In genomic region chr19:11969155-11970050, GRCm38 (mm10) we compare ENCODE assay signal across 12 mouse cellular contexts. TPM values are rescaled to one million over a fixed set of nuclear protein-coding genes. Genes with fewer than 3 reads are reported as not detected.
DNase-seq lines count a peak whose midpoint lies in the region; ATAC-seq and TF ChIP-seq lines count a peak whose summit lies in the region.
"Had no signal": no experiment of that assay in that cellular context is flagged by ENCODE, and none has a peak within 500 bp of the region (broad histone marks: within the 10 kb centered on the region; RNA-seq: fewer than 3 reads in every experiment).

No protein-coding gene starts in this region.

- no peak for ATAC-seq in heart, embryonic 14.5 days (ENCODE audit: insufficient number of reproducible peaks, insufficient read depth, low FRiP score, low read depth)
- ATAC-seq in stomach, embryonic 16.5 days (ENCODE audit: insufficient read depth, low FRiP score), result no peak

- TF ChIP-seq POLR2A in embryonic fibroblast, embryonic 13.5 days (IDR thresholded peaks at IDR 0.05; ENCODE audit: low read depth, low read length), result no peak

- H3K27ac ChIP-seq in left cerebral cortex, adult 2 months, result 0 out of 2 replicates have a peak overlapping the region, but pooled peaks have one; percentile 4
- H3K27ac ChIP-seq in embryonic fibroblast, embryonic 13.5 days (ENCODE audit: insufficient read depth, low read length), result peak overlapping the region; percentile 51
- peak overlapping the region; percentile 94 to 96 for H3K27ac ChIP-seq in heart, embryonic 14.5 days (replicated peaks in 1 of 2; ENCODE audit: control insufficient read depth in 1 of 2, insufficient read depth in 1 of 2, low read depth in 2 of 2, low read length in 2 of 2)
- peak overlapping the region; percentile 44; the same call in 1 of the 2 replicates for H3K27ac ChIP-seq in stomach, embryonic 16.5 days (ENCODE audit: low read length)
- H3K27ac ChIP-seq: liver, embryonic 15.5 days had no signal

- no peak overlapping the region for H3K4me3 ChIP-seq in left cerebral cortex, adult 2 months
- no peak overlapping the region for H3K4me3 ChIP-seq in embryonic fibroblast, embryonic 13.5 days (ENCODE audit: insufficient read depth, low read length)
- H3K4me3 ChIP-seq in heart, embryonic 14.5 days (ENCODE audit: control insufficient read depth in 1 of 2, insufficient read depth in 1 of 2, low read depth in 1 of 2, low read length in 2 of 2), result peak overlapping the region; percentile 7 to 14; a peak in 2 of 4 replicates
- no peak overlapping the region for H3K4me3 ChIP-seq in stomach, embryonic 16.5 days (replicated peaks; ENCODE audit: low read length)
- H3K4me3 ChIP-seq: liver, embryonic 15.5 days had no signal

- TF ChIP-seq CTCF in left cerebral cortex, adult 2 months (IDR thresholded peaks at IDR 0.05), result no peak
- no peak for TF ChIP-seq CTCF in embryonic fibroblast, embryonic 13.5 days (IDR thresholded peaks at IDR 0.05; ENCODE audit: borderline replicate concordance, insufficient read depth, low read length)

- DNase-seq in left cerebral cortex, adult 2 months (ENCODE audit: extremely low spot score in 1 of 2, low spot score in 2 of 2), result no peak
- DNase-seq in left cerebral cortex, postnatal 25 days (ENCODE audit: low spot score in 2 of 2), result no peak
- DNase-seq in adrenal gland, postnatal 25 days, result no peak
- DNase-seq in frontal cortex, postnatal 25 days (ENCODE audit: low spot score in 2 of 2), result no peak
- DNase-seq: cerebellum, adult 9-10 months; embryo, embryonic 11 days; kidney, adult 9 months; left cerebral cortex, postnatal 4 days had no signal

- peaks cover 48% of the 10 kb centered on the region for H3K36me3 ChIP-seq in heart, embryonic 14.5 days (ENCODE audit: control insufficient read depth, insufficient read depth, low read length)
- peaks cover 18% of the 10 kb centered on the region for H3K36me3 ChIP-seq in stomach, embryonic 16.5 days (ENCODE audit: control insufficient read depth, insufficient read depth, low read length)

- intact Hi-C loops in left cerebral cortex, adult 2 months (cut with DNase I), result loop anchor here (5.0 to 10.0 kb wide), 2 partner anchors 38 to 195 kb away; partner anchors contain the start of gene Mrpl16
- intact Hi-C loops in left cerebral cortex, postnatal 25 days (cut with DNase I), result loop anchor here (5.0 kb wide), 1 partner anchor 38 kb away; no protein-coding TSS in a partner anchor

- no peaks in the 10 kb centered on the region; the same call in 1 of the 2 replicates for H3K9me3 ChIP-seq in heart, embryonic 14.5 days (ENCODE audit: control insufficient read depth, low read length)
- H3K9me3 ChIP-seq in stomach, embryonic 16.5 days (replicated peaks; ENCODE audit: control insufficient read depth, low read length), result no peaks in the 10 kb centered on the region
- H3K9me3 ChIP-seq: liver, embryonic 15.5 days had no signal

- H3K4me1 ChIP-seq in embryonic fibroblast, embryonic 13.5 days (ENCODE audit: control insufficient read depth, insufficient read depth, low read length), result peaks cover 11% of the 10 kb centered on the region
- peaks cover 22 to 58% of the 10 kb centered on the region in 2 experiments for H3K4me1 ChIP-seq in heart, embryonic 14.5 days (ENCODE audit: control insufficient read depth in 2 of 2, insufficient read depth in 2 of 2, low read length in 2 of 2)
- peaks cover 21% of the 10 kb centered on the region for H3K4me1 ChIP-seq in stomach, embryonic 16.5 days (ENCODE audit: control insufficient read depth, insufficient read depth, low read length)

- H3K27me3 ChIP-seq in heart, embryonic 14.5 days (ENCODE audit: control insufficient read depth, insufficient read depth, low read length), result no peaks in the 10 kb centered on the region
- no peaks in the 10 kb centered on the region for H3K27me3 ChIP-seq in stomach, embryonic 16.5 days (ENCODE audit: control insufficient read depth, insufficient read depth, low read length)
- H3K27me3 ChIP-seq: liver, embryonic 15.5 days had no signal

- peak overlapping the region; percentile 62 for H3K9ac ChIP-seq in heart, embryonic 14.5 days (ENCODE audit: low read length)
- H3K9ac ChIP-seq in stomach, embryonic 16.5 days (ENCODE audit: low read length), result no peak overlapping the region
- H3K9ac ChIP-seq: liver, embryonic 15.5 days had no signal

- H3K4me2 ChIP-seq in heart, embryonic 14.5 days (ENCODE audit: low read length), result peak overlapping the region; percentile 69
- 0 out of 2 replicates have a peak overlapping the region, but pooled peaks have one; percentile 23 for H3K4me2 ChIP-seq in stomach, embryonic 16.5 days (ENCODE audit: low read depth, low read length)
- H3K4me2 ChIP-seq: liver, embryonic 15.5 days had no signal

- WGBS in heart, embryonic 14.5 days, result 35% methylated on average over 9 of the region's 9 CpGs
- WGBS in stomach, embryonic 16.5 days, result 63% methylated on average over 9 of the region's 9 CpGs

RNA-seq across cellular contexts. Expression of gene Osbp, which starts 3.7 kb away (rescaled TPM):
- total RNA-seq in left cerebral cortex, adult 2 months (2021), result 10 to 100 TPM; 55.6 to 57.0 TPM
- 10 to 100 TPM; 55.3 to 58.9 TPM for total RNA-seq in left cerebral cortex, postnatal 25 days (2021)
- 49.4 and 54.4 TPM in 2 replicates for polyA plus RNA-seq in embryonic fibroblast, embryonic 13.5 days (2011; ENCODE audit: insufficient read length, low read depth, missing spikeins)
- 10.8 and 11.4 TPM in 2 replicates for polyA plus RNA-seq in heart, embryonic 14.5 days (2014; fragmentation: Nextera tagmentation; extraction: Ambion mirVana)
- polyA plus RNA-seq in stomach, embryonic 16.5 days (2015; fragmentation: Nextera tagmentation; extraction: Ambion mirVana), result 4.1 and 4.6 TPM in 2 replicates
- total RNA-seq in adrenal gland, postnatal 25 days (2021), result 91.9 and 111 TPM in 2 replicates

RNA-seq across cellular contexts. Expression of gene Patl1, which starts 57.2 kb away (rescaled TPM):
- 10 to 100 TPM; 19.7 to 20.4 TPM for total RNA-seq in left cerebral cortex, adult 2 months (2021)
- 10 to 100 TPM; 18.7 to 21.0 TPM for total RNA-seq in left cerebral cortex, postnatal 25 days (2021)
- 23.5 and 26.1 TPM in 2 replicates for polyA plus RNA-seq in embryonic fibroblast, embryonic 13.5 days (2011; ENCODE audit: insufficient read length, low read depth, missing spikeins)
- polyA plus RNA-seq in heart, embryonic 14.5 days (2014; fragmentation: Nextera tagmentation; extraction: Ambion mirVana), result 19.0 and 21.2 TPM in 2 replicates
- polyA plus RNA-seq in stomach, embryonic 16.5 days (2015; fragmentation: Nextera tagmentation; extraction: Ambion mirVana), result 16.6 and 16.9 TPM in 2 replicates
- total RNA-seq in adrenal gland, postnatal 25 days (2021), result 28.9 and 30.0 TPM in 2 replicates

Comparison
In these comparisons a context has a peak if more than half of its experiments do, and no peak if none do; other contexts are left out.
1. H3K27ac ChIP-seq: peak in every context shown above with its lines; median percentile 95 in heart, embryonic 14.5 days; 51 in embryonic fibroblast, embryonic 13.5 days; 44 in stomach, embryonic 16.5 days; 4 in left cerebral cortex, adult 2 months.
2. H3K4me3 ChIP-seq: peak in heart, embryonic 14.5 days (2 of 2); none in left cerebral cortex, adult 2 months (single experiment), embryonic fibroblast, embryonic 13.5 days (single experiment) and stomach, embryonic 16.5 days (single experiment).